Mouse (Mus musculus) right cerebral cortex, adult 18-20 months (tissue): Measurements from ENCODE around the gene Olfr94.
A peak's percentile ranks its signal among the peaks of the same experiment; 100 is the strongest.
"Not testable (repeated sequence)": the region's sequence is repeated elsewhere in the genome, so short reads cannot be mapped to it uniquely, and the experiment has no call there.

ENCODE experiments used
- DNase-seq: peaks from one replicate; pipeline ENCODE4 v3.0.0; 2022; ENCODE audit warnings: mixed read lengths

Olfr94 gene

DNA sequence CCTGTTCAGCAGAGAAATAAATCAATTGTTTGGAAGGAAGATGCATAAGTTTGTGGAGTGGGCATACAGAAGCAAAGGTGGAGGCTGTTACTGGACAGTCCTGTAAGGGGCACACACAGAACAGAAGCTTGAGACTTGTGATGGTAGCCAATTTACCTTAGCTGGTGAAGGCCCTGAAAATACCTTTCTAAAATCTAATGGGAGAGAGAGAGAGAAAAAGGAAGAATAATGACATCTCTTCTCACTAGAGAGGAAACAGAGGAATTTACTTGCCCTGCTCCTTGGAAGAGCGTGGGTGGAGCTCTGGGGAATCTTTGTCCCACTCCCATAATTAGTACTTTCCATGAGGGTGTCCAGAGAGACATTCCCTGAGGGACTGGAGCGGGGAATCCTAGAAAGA, at the start of gene Olfr94:
Olfr94 (minus strand) TSS at position 101 of the 400 bp plus-strand sequence.
- no peak for DNase-seq

DNA sequence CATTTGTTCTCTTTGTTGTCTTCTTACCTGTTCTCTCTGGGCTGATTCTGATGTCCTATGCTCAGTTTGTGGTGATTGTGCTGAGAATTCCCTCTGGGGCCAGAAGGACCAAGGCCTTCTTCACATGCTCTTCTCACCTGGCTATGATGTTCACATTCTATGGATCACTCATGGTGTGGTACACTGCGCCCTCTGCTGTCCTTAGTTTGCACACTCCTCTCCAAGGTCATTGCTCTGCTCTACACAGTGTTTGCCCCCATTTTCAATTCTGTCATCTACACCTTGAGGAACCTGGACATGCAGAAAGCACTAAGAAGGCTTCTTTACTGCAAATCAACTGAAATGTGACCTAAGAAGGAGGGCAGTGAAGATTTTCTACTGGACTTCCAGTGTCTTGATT, 49.8 kb upstream of the Olfr94 start:
- no peak for DNase-seq

DNA sequence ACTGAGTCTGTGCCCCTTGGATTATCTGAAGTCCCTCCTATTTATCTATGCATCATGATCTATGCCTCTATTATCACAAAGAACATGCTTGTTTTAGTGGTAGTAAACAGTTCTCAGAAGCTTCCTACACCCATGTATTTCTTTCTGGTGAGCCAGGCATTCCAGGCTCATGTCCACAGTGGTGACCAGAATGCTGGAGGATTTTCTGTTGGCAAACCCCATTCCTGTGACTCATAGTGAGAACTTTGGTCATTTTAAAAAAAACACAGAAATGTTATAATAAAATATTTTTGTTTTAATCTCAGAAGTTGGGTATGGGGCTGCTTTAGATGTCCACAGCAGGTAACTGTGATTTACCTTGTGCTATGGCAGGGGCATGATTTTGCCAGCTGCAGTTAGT, 48.7 kb upstream of the Olfr94 start:
- no peak for DNase-seq

DNA sequence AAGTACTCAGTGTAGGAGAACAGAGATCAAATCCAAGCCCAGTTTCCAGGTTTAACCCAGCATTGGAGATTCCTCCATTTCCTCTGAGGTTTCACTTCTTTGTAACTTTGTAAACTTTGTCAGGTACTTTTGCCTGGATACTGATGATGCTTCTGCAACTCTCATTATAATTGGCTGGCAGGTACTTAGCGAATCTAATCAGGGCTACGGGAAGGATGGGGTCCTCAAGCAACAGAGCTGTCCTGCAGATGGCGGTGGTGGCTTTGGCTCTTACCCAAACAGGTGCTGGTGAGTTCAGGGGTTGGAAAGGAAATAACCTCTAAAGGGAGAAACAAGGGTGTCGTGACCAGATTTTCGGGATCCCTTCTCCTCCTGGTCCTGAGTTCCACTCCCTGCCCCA, 45.9 kb upstream of the Olfr94 start:
- peak; percentile 35 for DNase-seq

DNA sequence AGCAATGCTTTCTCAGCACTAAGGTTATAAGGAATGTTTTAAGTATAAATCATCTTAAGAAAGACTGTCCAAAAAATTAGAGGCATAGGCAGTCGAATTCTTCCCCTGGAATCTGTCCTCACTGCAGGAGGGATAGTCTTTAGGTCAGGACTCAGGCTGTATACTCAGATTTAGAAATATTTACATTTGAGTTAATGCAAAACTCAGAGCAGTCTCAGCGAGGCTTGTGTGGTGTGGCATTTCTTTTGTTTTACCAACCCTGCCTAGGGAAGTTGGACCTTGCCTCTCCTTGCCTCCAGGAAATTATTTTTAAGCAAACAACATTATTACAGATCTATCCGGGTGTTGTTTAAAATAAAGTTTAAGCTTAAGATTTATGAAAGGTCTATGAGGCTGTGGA, 41.4 kb upstream of the Olfr94 start:
- no peak for DNase-seq

DNA sequence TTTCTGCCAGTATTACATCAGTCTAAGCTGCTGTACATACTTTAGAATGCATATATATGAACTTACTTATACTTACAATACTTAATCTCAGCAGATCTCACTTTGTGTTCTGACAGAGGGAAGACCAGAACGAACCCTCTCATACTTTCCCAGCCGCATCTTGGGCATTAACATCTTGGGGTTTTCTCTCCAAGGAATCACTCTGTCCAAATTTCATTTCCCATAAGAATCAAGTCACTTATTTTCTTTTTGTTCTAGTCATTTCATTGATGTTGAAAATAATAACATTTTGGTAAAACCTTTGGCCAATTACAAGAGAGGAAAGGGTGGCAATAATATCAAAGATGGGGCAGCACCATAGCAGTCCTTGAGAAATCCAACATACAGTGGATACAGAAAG, 36.4 kb upstream of the Olfr94 start, which contains the start of gene Olfr97:
Olfr97 (minus strand) TSS at position 101 of the 400 bp plus-strand sequence.
- not testable (repeated sequence) for DNase-seq

DNA sequence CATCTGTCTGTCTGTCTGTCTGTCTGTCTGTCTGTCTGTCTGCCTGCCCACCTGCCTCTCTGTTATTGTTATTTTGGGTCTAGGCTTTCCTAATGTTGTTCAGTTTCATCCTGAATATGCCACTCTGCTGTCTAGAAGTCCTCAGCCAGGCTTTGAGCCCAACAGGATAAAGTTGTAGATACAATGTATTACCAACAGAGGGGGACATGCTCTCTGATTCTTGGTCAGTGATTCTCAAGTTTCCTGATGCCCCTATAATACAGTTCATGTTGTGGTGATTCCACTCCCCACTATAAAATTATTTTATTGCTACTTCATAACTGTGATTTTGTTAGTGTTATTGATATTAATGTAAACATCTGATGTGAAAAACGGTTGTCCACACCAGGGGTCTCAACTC, 21.1 kb upstream of the Olfr94 start:
- DNase-seq: no peak

DNA sequence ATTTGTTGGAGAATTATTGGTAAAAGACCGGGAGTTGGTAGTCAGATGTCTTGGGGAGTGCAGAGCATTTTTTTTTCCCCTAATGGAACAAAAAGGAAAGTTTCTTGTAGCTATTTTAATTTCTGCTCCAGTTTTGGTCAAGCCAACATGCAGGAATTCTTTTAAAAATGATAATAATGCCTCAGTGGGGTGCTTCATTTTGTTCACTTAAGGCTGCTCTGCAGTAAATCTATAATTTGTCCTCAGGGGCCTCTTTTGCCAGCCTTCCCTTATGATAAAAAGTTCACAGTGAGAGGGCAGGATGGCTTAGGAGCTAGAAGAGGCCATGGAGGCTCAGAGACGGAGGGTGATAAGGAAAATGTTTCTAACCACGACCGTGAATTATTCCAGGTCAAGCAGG, 19.1 kb upstream of the Olfr94 start, which contains the start of gene Olfr96:
Olfr96 (plus strand) TSS at position 301 of the 400 bp plus-strand sequence.
- no peak for DNase-seq

DNA sequence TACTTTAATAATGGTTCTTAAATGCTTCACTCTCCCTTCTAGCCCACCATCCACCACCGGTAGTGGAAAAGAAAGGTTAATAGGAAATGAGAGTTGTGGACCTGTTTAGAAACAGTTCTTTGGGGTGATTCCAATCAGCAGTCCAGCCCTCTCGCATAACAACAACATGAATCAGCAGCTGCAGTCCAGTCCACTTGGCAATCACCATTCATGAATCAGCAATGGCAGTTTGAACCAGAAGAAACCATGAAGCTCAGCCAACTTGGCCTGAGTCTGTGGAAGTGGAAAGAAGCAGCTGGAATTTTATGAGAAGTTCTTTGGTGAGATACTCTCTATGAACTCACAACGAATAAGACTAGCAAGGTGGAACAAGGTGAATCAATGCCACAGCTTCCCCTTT, 17.7 kb upstream of the Olfr94 start:
- DNase-seq: no peak

DNA sequence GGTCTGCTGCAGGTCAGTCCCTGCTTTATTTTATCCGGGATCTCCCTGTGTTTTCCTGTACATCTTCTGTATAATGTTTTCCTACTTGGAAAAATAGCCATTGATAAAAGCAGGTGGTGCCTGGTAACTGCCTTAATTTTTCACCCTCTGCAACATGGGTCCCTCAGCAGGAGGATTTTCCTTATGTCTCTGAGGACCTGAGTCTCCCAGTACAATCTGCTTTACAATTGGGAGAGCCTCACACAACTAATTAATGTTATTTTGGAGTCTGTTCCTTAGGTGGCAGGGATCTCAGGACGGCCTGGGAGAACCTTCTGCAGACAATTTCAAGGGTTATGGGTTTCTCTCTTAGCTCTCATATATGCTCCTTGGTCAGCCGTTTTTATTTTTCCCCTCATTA, 12.2 kb upstream of the Olfr94 start, which contains the start of gene Olfr95:
Olfr95 (minus strand) TSS at position 101 of the 400 bp plus-strand sequence.
- no peak for DNase-seq

DNA sequence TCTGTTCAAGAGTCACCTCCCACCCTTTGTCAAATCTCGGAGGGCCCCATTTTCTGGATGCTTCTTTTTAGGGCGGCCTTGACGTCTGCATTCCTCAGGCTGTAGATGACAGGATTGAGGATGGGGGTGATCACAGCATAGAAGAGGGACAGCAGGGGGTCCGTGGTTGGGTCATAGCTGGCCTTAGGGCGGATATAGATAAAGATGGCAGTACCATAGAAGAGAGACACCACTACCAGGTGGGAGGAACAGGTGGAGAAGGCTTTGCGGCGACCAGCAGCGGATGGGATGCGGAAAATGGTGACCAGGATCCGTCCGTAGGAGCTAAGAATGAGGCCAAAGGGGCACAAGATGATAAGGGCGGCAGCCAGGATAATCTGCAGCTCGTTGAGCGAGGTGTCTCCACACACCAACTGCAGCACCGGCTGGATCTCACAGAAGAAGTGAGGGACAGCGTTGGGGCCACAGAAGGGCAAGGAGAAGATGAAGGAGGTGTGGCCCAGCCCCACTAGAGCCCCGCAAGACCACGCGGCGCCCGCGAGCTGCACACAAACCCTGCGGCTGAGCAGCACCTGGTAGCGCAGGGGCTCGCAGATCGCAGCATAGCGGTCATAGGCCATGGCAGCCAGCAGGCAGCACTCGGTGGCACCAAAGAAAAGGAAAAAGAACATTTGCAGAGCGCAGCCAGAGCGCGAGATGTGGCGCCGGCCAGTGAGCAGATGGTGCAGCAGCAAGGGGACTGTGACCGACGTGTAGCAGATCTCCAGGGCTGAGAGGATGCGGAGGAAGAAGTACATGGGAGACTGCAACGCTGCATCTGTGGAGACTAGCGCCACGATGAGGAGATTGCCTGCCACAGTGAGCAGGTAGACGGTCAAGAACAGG, 10.3 kb upstream of the Olfr94 start:
- peak; percentile 30 for DNase-seq

DNA sequence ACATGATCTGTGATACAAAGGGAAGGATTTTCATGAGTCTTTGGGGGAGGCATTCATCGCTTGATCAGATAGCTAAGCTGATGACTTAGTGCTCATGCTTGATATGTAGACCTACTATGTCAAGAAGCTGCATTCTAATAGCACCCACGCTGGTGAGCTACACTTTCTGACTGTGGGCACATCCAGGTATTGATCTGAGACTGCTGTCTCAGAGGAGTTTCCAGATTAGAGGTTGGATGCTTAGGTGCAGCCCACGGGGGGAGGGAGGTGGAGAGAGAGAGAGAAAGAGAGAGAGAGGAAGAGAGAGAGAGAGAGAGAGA, 3.1 kb upstream of the Olfr94 start:
- no peak for DNase-seq

DNA sequence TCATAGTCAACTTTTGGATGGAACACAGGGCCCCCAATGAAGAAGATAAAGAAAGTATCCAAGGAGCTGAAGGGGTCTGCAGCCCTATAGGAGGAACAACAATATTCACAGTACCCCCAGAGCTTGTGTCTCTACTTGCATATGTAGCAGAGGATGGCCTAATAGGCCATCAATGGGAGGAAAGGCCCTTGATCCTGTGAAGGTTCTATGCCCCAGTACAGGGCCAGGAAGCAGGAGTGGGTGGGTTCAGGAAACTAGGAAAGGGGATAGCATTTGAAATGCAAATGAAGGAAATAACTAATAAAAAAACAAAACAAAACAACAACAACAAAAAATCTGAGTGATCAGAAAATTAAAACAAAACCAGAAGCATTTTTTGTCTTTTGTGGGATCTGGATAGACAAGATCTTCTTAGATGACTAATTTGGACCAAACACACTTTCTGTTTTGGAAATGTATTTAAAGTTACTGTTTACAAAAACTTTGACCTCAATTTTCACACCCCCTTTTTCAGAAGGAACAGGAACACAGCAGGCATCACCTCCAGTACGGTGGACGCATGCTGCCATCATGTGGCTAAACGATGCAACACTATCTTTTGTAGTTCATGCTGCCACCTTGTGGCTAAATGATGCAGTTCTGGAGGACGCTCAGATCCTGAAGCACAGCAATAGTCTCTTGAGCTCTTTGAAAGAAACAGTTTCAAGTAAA, 2.6 kb upstream of the Olfr94 start:
- peak; percentile 82 for DNase-seq

DNA sequence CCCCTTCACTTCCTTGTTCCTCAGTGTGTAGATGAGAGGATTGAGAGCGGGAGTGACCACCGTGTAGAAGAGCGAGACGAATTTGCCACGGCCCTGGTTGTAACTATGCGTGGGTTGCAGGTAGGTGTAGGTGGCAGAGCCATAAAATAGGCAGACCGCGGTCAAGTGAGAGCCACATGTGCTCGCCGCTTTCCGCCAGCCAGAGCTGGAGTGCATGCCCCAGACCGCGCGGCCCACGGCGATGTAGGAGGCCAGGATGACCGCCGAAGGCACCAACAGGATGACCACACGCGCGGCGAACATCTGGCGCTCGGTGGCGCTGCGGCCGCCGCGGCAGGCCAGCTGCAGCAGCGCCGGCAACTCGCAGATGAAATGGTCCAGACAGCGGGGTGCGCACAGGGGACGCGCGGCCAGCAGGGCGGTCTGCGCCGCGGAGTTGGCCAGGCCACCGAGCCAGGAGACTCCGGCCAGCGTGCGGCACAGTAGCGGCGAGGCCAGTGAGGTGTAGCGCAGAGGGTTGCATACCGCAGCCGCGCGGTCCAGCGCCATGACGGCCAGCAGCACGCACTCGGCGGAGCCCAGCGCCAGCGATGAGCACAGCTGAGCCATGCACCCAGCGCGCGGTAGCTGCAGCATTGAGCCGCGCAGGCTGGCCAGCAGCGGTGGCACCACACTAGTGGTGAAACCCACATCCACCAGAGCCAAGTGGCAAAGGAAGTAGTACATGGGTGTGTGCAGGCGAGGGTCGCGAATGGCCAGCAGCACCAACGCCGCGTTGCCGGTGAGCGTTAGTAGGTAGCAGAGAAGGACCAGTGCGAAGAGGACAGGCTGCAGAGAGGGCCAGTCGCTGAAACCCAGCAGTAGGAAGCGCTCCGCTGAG, 3.7 kb downstream of the Olfr94 start:
- peak; percentile 41 for DNase-seq

DNA sequence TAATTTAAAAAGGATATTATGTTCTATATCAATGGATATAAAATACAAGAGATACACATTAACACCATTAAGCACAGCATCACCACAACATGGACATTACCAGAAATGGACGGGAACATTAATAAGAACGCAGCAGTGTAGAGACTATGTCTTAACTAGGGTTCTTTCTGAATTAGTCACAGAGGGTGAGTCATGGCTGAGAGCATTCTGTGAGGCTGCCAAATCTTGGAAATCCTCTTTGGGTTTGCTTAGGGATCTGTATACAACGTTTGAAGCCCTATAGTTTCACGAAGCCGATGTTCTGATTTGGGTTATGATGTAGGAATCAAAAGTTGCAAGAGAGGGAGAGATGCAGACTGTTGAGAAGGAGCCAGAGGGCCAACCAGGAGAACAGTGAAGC, 6.0 kb downstream of the Olfr94 start:
- DNase-seq: peak; percentile 37

DNA sequence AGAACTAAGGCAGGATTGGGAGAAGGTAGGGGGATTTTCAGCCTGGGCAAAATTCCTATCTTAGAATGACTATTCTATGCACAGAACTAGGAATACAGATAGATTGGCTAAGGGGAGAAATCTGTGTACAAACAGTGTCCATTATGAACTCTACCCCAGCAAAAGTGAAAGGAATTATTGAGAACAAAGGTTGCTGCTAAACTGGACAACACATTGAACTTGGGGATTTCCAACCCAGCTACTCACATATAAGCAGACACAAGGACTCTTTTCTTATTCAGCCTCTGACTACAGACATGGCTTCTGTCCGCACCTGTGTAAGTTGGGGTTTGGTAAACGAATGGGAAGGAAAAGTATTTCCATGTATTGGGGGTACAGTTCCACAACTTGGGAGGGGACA, 7.1 kb downstream of the Olfr94 start, which contains the start of gene Ubd:
Ubd (plus strand) TSS at position 237 of the 400 bp plus-strand sequence.
- DNase-seq: no peak

DNA sequence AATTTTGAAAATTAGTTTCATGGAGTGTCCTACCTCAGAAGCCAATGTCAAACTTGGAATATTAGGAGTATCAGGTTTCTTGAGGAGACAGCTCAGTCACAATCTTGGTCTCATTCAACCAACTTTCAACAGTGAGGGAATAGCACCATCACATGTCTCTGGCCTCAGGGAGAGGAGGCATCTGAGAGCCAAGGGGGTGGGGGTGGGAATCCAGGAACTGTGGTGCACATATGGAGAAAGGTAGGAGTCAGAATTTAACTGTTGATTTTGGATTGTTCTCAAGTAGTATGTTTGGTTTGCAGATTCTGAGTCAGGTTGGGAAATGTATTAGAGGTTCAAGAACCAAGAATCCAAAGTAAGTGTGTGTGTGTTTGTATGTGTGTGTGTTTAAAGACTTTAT, 7.8 kb downstream of the Olfr94 start:
- DNase-seq: no peak

DNA sequence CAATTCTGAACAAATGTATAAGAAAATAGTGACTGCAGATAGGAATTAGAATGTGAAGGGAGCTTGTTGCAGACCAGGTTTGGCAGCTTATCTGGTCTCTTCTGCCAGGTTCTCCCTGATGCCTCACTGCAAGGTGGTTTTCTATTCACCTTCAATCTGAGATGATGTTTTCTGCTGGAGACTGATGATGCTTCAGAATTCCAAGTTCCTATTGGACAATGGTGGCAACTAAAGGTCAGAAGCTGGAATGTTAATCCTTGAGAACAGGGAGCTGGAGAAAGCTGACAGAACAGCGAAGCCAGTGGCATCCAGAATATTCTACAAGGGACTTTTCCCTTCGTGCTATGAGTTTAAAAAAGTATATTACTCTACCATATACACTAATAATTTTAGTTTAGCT, 10.1 kb downstream of the Olfr94 start:
- DNase-seq: peak; percentile 19

DNA sequence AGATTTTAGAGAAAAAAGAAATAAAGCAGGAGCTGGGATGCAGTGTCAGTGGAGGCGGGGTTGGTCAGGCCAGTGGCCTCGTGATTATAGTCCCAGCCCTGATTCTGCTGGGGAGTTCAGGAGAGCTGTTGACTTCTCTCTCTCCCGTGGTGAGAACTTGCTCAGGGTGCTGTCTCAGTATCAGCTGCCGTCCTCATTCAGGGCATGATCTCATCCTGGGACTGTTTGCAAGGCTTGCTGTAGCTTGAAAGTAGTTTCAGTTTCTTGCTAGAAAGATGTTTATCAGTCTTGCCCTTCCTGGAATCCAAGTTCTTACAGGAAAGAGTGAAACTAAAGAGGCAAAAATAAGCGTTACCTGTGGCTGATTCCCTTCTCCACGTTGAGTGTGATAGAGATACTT, 15.3 kb downstream of the Olfr94 start:
- no peak for DNase-seq

DNA sequence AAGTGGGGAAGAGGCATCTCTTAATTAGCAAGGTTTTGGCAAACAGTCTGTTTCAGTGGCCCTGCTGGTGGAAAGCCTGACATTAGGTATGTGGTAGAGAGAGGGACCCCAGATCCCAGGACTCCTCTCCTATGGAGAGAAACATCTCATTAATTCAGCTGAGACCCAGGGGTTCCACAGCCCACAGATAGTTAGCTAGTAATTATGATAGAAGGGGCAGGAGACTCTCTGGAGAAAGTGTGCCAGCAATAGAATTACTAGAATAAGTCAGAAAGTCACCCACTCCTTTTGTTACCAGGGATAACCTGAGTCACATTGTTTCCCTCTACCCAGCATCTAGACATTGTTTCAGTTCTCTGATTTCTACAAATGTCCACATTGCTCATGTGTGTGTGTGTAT, 39.4 kb downstream of the Olfr94 start, which contains the start of gene Olfr93:
Olfr93 (minus strand) TSS at position 101 of the 400 bp plus-strand sequence.
- no peak for DNase-seq
